Mouse (Mus musculus) forebrain, postnatal 0 days (tissue): Measurements from ENCODE around the gene Vapb. TPM values are rescaled to one million over a fixed set of nuclear protein-coding genes. Genes with fewer than 3 reads are reported as not detected.
A peak's percentile ranks its signal among the peaks of the same experiment; 100 is the strongest.

ENCODE experiments used
- ATAC-seq: fragments of 200-750 bp; cut with Nextera tagmentation; 2 replicates; pipeline ENCODE4 v1.8.0; 2017; ENCODE audit warnings: mild to moderate bottlenecking, moderate library complexity
- DNase-seq: peaks from one replicate; pipeline ENCODE4 v3.0.0-alpha.2; 2015
- H3K27ac ChIP-seq: fragments of 300-500 bp; sonication (generic); 2 replicates; pipeline ENCODE4 v1.5.1; 2014; ENCODE audit warnings: low read depth, mild to moderate bottlenecking, antibody characterized with exemption, low read length, moderate library complexity, mixed read lengths
- H3K27me3 ChIP-seq: fragments of 300-500 bp; sonication (generic); 2 replicates; pipeline ENCODE4 v1.6.1; 2014; ENCODE audit warnings: mild to moderate bottlenecking, low read length, mixed read lengths; ENCODE audit not compliant: insufficient read depth
- H3K36me3 ChIP-seq: fragments of 300-500 bp; sonication (generic); 2 replicates; pipeline ENCODE4 v1.6.1; 2014; ENCODE audit warnings: mild to moderate bottlenecking, moderate library complexity; ENCODE audit not compliant: insufficient read depth
- H3K4me1 ChIP-seq: fragments of 300-500 bp; sonication (generic); 2 replicates; pipeline ENCODE4 v1.6.1; 2014; ENCODE audit warnings: antibody characterized with exemption; ENCODE audit not compliant: insufficient read depth
- H3K4me2 ChIP-seq: fragments of 300-500 bp; sonication (generic); 2 replicates; pipeline ENCODE4 v1.6.1; 2014; ENCODE audit warnings: low read depth, mild to moderate bottlenecking, moderate library complexity
- H3K4me3 ChIP-seq: fragments of 300-500 bp; sonication (generic); 2 replicates; pipeline ENCODE4 v1.5.1; 2014; ENCODE audit warnings: low read depth, low read length, mixed read lengths
- H3K9ac ChIP-seq: fragments of 300-500 bp; sonication (generic); 2 replicates; pipeline ENCODE4 v1.6.1; 2014; ENCODE audit warnings: mild to moderate bottlenecking
- H3K9me3 ChIP-seq: fragments of 300-500 bp; sonication (generic); 2 replicates; pipeline ENCODE4 v1.6.1; 2016; ENCODE audit warnings: low read length
- CTCF ChIP-seq: sonication (generic); IDR thresholded peaks from 2 replicates; pipeline ENCODE4 v1.5.1; 2016; ENCODE audit warnings: antibody characterized with exemption, control low read depth, low read depth
- WGBS: fragments of 180-500 bp; shearing (Covaris S2); extraction: QIAGEN DNeasy Blood & Tissue Kit; methylation state at CpG from one replicate; pipeline ENCODE4 v1.1.7; 2014; 5-methylcytosine and 5-hydroxymethylcytosine counted together
- polyA plus RNA-seq: library from polyadenylated mRNA; unstranded; fragments of >200 nt; fragmentation: Nextera tagmentation; extraction: Ambion mirVana; gene quantifications from 2 replicates; pipeline ENCODE4 v1.2.1, GENCODE M21; 2015
- total RNA-seq: library from RNA; depleted of rRNA; stranded (reverse); fragments of >200 nt; gene quantifications from 2 replicates; pipeline ENCODE4 v1.2.3, GENCODE M21; 2014

The Vapb gene
- total and polyA plus RNA-seq, 2 experiments from 2014 or later, result 13.6 to 41.8 TPM

- Histone ChIP-seq H3K4me1 (no peaks in the 10 kb centered on the region), H3K36me3 (peaks cover 3% of the 10 kb centered on the region; the same call in 1 of the 2 replicates), H3K4me2 (no peak overlapping the region), H3K27me3 (no peaks in the 10 kb centered on the region), H3K9me3 (no peaks in the 10 kb centered on the region), H3K27ac (no peak overlapping the region), H3K9ac (no peak overlapping the region), H3K4me3 (no peak overlapping the region)
- ATAC-seq (no peak), DNase-seq (no peak)
- no peak for TF ChIP-seq CTCF
- 89% methylated on average over 8 of the region's 8 CpGs for WGBS
Observed at GRCm38 (mm10) chr2:173757624-173758155, 20.4 kb downstream of the Vapb start.

GRCm38 (mm10) chr2:173760607-173761006 lies 23.3 kb downstream of the Vapb start:
- 0 out of 2 replicates have a peak, but pooled peaks have one; percentile 19 for ATAC-seq
- Histone ChIP-seq H3K4me2 (no peak overlapping the region), H3K4me3 (no peak overlapping the region), H3K4me1 (no peaks in the 10 kb centered on the region; the same call in 1 of the 2 replicates), H3K36me3 (peaks cover 6% of the 10 kb centered on the region; the same call in 1 of the 2 replicates), H3K9ac (no peak overlapping the region), H3K27me3 (no peaks in the 10 kb centered on the region), H3K9me3 (no peaks in the 10 kb centered on the region), H3K27ac (no peak overlapping the region)
- no peak for DNase-seq
- no peak for TF ChIP-seq CTCF
- WGBS, result 78% methylated on average over 6 of the region's 6 CpGs

- H3K27ac ChIP-seq, result no peak overlapping the region
- peaks cover 6% of the 10 kb centered on the region; the same call in 1 of the 2 replicates for H3K36me3 ChIP-seq
- DNase-seq (no peak), ATAC-seq (no peak)
- H3K4me3 ChIP-seq, result no peak overlapping the region
- 70% methylated on average over 3 of the region's 3 CpGs for WGBS
- H3K9ac ChIP-seq, result no peak overlapping the region
- H3K27me3 ChIP-seq, result no peaks in the 10 kb centered on the region
- no peak overlapping the region for H3K4me2 ChIP-seq
- TF ChIP-seq CTCF, result no peak
- no peaks in the 10 kb centered on the region for H3K9me3 ChIP-seq
- no peaks in the 10 kb centered on the region; the same call in 1 of the 2 replicates for H3K4me1 ChIP-seq
Observed at GRCm38 (mm10) chr2:173764629-173765028, 27.3 kb downstream of the Vapb start.

GRCm38 (mm10) chr2:173767959-173768595 lies 30.8 kb downstream of the Vapb start:
- no peak for DNase-seq
- H3K4me1 ChIP-seq, result no peaks in the 10 kb centered on the region; the same call in 1 of the 2 replicates
- H3K4me3 ChIP-seq, result no peak overlapping the region
- H3K36me3 ChIP-seq, result peaks cover 4% of the 10 kb centered on the region; the same call in 1 of the 2 replicates
- ATAC-seq, result no peak
- 74% methylated on average over 8 of the region's 8 CpGs for WGBS
- H3K9me3 ChIP-seq, result no peaks in the 10 kb centered on the region
- TF ChIP-seq CTCF, result no peak
- H3K4me2 ChIP-seq, result no peak overlapping the region
- no peak overlapping the region for H3K9ac ChIP-seq
- 0 out of 2 replicates have a peak overlapping the region, but pooled peaks have one; percentile 29 for H3K27ac ChIP-seq
- H3K27me3 ChIP-seq, result no peaks in the 10 kb centered on the region

GRCm38 (mm10) chr2:173769183-173769582 lies 31.9 kb downstream of the Vapb start:
- peak; percentile 84; the same call in 1 of the 2 replicates for ATAC-seq
- no peak for DNase-seq
- H3K9ac ChIP-seq, result no peak overlapping the region
- WGBS, result 53% methylated on average over 10 of the region's 10 CpGs
- no peaks in the 10 kb centered on the region for H3K27me3 ChIP-seq
- H3K27ac ChIP-seq, result peak overlapping the region; percentile 83
- no peak overlapping the region for H3K4me3 ChIP-seq
- no peaks in the 10 kb centered on the region; the same call in 1 of the 2 replicates for H3K4me1 ChIP-seq
- H3K36me3 ChIP-seq, result peaks cover 3% of the 10 kb centered on the region; the same call in 1 of the 2 replicates
- H3K9me3 ChIP-seq, result no peaks in the 10 kb centered on the region
- no peak overlapping the region for H3K4me2 ChIP-seq
- no peak for TF ChIP-seq CTCF

- peak; percentile 24; the same call in 1 of the 2 replicates for ATAC-seq
- no peaks in the 10 kb centered on the region for H3K27me3 ChIP-seq
- H3K4me2 ChIP-seq, result no peak overlapping the region
- TF ChIP-seq CTCF, result peak; percentile 36
- H3K36me3 ChIP-seq, result no peaks in the 10 kb centered on the region; the same call in 1 of the 2 replicates
- H3K27ac ChIP-seq, result no peak overlapping the region
- H3K9me3 ChIP-seq, result no peaks in the 10 kb centered on the region
- WGBS, result 67% methylated on average over 5 of the region's 5 CpGs
- no peaks in the 10 kb centered on the region for H3K4me1 ChIP-seq
- no peak for DNase-seq
- H3K9ac ChIP-seq, result no peak overlapping the region
- H3K4me3 ChIP-seq, result no peak overlapping the region
Observed at GRCm38 (mm10) chr2:173770620-173771019, 33.3 kb downstream of the Vapb start.

- no peak overlapping the region for H3K27ac ChIP-seq
- H3K4me3 ChIP-seq, result no peak overlapping the region
- TF ChIP-seq CTCF, result no peak
- H3K27me3 ChIP-seq, result no peaks in the 10 kb centered on the region
- 28% methylated on average over 8 of the region's 8 CpGs for WGBS
- H3K4me2 ChIP-seq, result no peak overlapping the region
- peak; percentile 19; the same call in 1 of the 2 replicates for ATAC-seq
- H3K4me1 ChIP-seq, result no peaks in the 10 kb centered on the region
- H3K36me3 ChIP-seq, result peaks cover 7% of the 10 kb centered on the region; the same call in 1 of the 2 replicates
- no peak overlapping the region for H3K9ac ChIP-seq
- no peak for DNase-seq
- H3K9me3 ChIP-seq, result no peaks in the 10 kb centered on the region
Observed at GRCm38 (mm10) chr2:173771706-173772105, 34.4 kb downstream of the Vapb start.
